Mouse (Mus musculus): ENCODE results near the gene Acan.

Gene Acan

DNA sequence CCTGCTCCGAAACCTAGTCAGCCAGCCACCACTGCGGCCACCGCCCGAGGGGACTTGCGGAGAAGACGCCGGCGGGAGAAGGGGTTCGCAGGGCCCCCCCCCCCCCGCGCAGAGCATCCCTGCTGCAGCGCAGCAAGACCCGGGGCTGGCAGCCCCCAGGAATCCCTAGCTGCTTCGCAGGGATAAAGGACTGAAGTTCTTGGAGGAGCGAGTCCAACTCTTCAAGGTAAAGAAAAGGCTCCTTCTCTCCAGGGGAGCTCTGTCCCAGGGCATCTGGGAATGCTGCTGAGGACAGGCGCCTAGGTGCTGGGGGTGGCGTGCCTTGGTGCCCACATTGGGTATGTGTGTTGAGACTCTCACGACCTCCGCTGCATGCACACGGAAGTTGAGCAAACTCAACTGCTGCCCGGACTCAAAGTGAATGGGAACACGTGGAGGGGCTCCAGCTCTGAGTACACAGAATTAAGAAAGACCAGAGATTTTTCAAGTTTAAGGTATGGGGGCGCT, at the start of gene Acan:
Gene Acan (plus strand): TSS at position 101 of the 507 bp plus-strand sequence.
- peak; percentile 4 for DNase-seq

DNA sequence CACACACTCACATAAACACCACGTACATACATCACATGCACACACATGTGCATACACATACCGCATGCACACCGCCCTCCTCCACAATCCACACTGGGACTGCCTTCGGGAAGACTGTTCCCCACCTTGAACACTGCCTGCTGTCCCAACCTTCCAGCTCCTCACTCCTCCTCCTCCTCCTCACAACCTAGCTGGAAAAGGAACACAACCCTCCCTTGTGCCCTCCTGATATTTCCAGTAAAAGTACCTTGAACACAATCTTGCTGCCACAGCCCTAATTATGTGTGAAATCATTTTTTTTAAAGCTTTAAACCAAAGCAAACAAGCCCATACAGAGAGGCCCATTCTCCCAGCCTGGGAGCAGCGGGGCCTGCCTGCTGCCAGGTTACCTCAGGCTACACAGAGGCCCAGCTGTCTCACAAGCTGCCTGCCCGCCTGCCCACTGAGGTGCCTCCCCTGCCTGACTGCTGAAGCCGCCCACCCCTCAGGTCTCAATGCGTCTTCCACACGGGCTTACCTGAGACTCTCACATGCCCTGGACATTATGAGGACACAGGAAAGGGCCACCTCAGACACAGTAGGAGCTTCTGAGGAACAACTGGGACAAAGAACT, 31.9 kb upstream of the Acan start:
- no peak for DNase-seq

DNA sequence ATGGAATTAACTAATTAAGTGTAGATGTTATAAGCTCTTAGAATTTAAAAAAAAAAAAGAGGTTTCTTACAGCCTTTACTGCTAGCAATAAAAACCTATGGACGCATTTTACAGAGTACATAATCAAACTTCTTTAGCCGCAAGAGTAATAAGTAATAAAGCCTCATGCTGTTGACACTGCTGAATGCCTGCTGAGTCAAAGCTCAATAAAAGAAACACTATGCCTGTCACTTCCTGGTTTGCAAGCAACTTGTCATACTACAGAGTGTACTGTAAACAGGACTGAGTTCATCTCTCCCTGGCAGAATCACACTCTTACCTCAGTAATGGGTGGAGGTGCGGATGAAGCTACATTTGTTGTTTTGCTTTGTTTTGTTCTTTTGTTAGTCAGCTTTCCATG, 24.1 kb upstream of the Acan start:
- no peak for DNase-seq

DNA sequence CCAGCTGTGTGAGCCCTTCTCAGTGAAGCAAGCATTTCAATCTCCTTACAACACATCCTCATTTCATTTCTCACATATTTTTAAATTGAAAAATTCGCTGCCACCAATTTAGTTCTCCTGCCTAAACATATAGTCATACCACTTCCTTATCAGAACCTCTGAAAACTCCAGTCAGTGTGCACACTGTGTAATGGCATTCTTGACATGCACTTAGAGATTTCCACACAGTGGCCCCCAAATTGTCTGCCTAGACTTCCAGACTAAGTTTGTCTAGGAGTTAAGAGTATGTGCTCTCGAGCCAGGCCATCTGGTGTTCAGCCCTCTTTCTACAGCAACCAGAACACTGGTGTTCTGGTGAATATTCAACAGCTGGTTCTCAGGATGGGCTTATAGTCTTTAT, 19.5 kb upstream of the Acan start:
- no peak for DNase-seq

DNA sequence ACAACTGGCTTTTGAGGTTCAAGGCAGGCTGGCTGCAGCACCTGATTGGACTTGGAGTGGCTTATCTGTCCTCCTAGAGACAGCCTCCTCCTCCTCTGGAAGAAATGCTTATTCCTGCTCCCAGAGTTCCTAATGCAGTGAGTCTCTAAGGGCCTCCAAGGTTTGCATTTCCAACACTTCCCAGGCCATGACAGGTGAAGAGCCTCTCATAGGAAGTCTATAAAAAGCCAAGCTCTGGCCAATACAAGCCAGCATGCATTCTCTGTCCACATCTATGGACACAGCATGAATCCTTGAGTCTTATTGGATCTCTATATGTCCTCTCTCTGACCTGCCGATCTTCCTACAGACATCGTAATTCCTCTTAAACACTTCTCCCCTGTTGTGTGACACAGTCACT, 18.8 kb upstream of the Acan start:
- no peak for DNase-seq

DNA sequence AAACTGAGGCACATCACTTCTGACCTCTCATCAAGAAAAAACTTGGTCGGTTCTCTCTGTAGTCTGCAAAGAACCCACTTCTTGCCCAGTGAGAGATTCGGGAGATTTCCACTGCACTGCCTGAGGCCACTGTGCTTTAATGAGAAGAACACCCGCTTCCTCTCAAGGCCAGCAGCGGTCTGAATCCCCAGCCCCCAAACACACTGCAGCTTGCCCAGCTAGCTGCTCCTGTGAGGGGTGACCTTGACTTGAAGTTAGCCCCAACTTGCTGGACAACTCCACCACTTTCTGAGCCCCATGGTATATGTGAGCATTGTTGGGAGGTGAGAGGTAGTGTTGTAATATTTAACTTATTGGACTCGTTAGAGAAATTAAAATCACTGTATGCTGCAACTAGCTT, 1.2 kb upstream of the Acan start:
- no peak for DNase-seq

DNA sequence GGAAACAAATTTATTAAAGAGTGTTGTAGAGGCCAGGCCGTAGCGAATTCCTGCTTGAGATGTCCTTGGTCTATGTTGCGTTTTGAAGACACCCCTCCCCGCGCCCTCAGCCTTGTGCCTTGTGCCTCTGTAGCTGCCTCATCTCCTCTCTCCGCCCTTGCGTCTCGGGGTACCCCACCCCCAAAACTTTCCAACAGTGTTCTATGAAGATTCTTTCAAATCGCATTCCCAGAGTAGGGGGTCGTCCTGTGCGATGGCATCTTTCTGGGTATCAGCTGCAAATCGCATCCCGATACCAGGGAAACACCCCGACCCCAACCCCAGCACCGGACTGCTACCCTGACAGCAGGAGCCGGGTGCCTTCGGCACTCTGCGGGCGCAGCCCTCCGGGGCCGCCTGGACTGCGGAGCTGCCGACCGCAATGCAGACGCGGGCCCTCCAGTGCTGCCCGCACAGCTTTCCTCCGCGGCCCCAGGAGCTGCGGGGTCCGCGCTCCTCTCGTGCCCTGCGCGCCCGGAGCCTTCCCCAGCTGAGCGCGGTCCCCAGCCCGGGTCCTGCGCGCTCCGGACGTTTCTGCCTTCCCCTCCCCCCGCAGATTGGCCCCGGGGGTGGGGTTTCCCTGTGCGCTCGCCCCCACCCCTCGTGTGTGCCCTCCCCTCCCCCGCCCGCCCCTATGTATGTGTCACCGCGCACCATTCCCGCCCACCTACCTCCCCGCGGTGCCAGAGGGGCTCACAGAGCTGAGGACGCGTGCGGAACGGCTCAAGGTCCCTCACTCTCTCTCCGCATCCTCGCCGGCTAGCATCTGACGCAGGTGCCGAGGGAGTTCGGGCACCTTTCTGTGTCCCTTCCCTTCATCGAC, 531 bp upstream of the Acan start:
- DNase-seq, result no peak

DNA sequence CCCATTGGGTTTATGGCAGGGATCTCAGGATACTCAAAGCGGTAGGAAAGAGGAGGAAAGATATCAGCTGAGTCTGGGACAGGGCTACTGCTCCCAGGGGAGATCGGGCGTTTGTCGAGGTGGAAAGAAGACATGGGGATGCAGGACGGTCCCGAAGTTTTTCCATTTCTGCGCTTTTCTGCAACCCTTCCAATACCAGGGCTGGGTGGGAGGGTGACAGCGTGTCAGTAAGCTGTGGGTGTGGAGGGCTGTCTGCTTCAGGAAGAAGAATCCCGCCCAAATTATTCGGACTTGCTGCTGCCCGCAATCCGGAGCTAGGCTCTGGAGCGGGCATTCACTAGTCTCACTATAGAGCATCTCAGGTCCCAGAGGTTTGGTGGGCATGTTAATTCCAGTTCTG, 828 bp downstream of the Acan start:
- no peak for DNase-seq

DNA sequence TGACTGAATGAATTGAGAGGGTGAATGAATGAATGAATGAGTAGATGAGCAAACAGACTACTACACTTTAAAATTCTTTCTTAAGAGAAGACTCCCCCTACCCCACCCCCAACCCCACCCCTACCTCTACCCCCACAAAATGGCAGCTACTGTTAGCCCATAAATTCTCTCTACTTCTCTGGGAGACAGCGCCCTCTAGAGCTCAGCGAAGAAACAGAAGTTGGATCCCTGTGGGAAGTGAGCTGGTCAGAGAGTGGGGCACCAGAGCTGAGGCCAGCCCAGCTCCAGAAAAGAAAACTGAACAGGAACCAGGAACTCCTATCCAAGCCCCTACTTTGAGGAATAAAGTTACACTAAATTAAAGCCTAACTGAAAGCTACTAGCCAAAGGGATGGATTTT, 5.3 kb downstream of the Acan start:
- peak; percentile 11 for DNase-seq

DNA sequence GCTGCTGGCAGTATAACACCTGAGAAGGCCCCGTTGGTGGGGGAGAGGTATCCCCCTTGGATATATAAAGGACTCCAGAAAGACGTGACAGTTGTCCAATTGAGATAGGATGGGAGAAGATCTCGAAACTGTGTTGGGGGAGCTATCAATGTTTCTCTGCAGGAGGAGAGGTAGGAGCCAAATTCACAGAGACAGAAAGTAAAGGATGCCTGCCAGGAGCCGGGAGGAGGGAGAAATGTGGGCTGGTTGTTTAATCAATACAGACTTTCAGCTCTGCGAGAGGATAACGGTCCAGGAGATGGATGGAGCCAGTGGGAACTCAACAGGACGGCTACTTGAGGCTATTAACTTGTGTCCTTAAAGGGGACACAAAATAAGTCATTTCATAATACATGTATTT, 14.2 kb downstream of the Acan start:
- DNase-seq, result no peak

DNA sequence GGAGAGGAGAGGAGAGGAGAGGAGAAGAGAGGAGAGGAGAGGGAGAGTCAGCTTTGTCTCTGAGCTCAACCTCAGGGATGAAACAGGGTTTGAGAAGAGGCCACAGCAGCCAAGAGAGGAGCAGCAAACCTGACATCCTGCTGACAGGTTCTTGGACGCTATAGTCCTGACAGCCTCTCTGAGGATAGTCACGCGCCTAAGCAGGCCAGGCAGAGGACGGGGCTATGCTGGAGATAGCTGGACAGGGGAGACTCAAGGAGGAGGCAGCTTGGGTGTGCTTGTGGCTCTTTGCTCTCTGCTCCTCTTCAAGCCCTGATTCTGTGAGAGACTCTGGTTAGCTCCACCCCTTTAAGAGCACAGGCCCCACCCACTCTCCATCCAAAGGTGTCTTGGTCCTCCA, 14.9 kb downstream of the Acan start:
- DNase-seq, result no peak

DNA sequence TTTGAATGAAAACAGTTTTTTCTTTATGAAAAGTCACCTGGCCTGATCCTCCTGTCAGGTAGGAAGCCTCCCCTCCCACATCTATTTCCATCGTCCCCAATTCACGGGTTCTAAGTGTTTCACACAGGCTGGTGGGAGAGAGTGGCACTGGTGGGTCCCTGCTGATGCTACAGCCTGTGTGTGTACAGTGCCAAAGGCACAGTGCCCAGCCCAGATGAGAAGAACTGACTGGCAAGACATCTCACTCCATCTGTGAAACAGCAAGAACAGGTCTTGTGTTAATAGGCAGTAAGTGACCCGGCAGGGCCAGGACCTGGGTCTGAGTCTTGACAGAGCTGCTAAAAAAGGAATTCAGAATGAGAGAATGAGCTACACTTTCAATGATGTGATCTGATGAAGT, 25.9 kb downstream of the Acan start:
- no peak for DNase-seq

DNA sequence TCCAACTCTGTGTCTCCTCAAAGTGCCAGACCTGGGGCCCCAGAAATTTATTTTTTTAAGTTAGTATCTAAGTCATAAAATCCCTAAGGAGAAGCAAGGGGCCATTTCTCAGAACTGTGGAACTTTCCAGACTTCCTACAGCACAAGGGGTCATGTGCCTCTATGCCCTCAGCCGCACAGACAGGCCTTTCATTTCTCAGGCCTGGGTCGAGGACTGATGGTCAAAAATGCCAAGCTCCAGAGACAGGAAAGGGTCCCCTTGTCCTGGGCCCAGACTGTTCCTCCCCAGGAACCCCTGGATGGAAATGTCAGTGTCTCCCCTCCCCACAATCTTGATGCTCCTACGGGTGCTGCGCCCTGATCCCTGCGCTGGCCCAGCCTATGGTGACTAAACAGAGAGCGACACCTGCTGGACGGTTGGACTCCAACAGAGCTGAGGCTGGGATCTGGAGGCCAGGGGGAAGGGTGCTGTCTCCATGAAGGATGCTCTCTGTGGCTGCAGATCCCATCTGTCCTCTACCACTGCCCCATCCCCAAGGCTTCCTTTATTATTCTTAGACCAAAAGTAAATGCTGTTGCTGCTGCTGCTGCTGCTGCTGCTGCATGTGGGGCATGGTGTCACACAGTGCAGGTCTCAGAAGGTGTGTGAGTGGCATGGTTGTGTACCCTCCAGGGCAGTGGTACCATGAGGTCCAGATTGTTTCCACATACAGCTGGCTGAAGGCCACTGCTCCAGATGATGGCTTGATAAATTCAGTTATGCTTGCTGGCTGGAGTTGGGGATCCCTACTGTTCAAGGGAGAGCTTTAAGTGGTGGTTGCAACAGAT, 27.5 kb downstream of the Acan start:
- DNase-seq, result peak; percentile 50

DNA sequence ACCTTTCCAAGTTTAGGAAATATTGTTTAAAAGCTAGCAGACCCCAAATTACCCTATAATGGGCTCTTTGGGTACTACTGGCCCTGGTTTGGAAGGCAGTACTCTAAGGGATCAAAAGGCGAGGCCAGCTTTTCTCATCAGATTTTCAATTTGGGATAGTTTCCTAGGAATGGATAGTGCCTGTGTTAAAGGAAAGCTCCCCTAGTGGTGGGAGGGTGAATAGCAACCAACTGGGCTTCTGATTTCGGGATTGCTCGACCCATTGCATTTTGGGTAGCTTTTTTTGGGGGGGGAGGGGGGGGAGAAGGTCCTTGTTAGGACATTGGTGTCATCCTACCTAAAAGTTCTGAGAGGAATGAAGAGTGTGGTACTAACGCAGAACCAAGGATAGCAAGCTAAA, 35.8 kb downstream of the Acan start:
- peak; percentile 16 for DNase-seq

DNA sequence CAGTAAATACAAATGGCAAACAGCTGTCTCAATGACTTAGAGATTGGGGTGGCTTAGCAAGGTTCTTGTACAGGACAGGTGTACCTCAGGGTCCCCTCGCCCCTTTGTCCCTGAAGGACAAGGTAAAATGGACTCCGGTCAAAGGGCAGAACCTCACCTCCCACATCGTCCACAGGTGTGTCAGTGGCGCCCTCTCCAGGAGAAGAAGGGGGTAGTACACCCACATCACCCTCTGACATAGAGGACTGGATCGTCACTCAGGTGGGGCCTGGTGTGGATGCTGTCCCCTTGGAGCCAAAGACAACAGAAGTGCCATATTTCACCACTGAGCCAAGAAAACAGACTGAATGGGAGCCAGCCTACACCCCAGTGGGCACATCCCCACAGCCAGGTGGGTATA, 43.2 kb downstream of the Acan start:
- DNase-seq, result no peak

DNA sequence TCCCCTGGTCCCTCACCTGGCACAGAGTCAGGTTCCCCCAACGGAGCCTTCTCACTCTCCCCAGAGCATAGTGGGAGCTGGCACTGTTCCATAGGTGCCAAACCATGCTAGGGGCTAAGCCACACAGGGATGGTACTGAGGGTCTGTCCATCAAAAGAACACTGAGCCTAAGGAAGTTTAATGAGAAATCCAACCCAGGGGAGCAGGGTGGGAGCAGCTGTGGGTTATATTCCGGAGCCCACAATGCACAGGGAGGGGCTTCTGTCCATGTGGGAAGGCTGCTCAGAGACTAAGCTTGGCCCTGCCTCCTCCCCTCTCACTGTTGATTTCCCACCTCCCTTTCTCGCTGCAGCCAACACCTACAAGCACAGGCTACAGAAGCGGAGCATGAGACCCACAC, 60.6 kb downstream of the Acan start:
- no peak for DNase-seq

DNA sequence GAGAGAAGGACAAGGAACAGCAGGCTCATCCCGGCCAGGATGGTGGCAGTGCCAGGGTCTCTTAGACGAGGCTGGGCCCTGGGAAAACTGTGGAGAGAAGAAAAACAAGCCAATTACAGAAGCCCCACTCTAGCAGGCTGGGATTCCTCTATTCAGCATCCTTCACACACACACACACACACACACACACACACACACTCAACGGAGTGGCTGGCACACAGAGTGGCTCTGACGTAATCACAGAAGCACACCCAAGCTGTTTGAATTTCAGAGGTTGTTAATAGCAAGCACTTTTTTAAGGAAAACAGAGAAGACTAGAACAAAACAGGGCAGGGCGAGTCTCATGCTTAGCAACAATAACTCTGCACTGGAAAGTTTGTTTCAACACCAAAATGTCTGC, 70.2 kb downstream of the Acan start:
- no peak for DNase-seq

DNA sequence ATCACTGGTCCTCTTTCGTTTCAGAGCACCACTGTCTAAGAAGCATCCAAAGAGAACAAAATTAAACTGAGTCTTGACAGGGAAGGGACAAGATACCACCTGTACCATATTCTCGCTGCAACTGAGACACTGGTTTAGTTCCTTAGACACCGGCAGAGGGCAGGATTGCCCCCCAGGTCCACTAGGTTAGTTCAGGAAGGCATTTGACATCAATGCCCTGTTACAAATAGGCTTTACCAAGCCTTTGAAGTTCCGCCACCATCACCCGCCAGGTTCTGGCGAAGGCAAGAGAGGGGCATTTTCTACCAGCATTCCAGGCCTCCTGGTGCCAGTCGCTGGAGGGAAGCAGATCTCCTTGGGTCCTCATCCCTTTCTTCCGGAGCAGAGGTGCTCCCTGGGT, 76.6 kb downstream of the Acan start:
- DNase-seq, result no peak

DNA sequence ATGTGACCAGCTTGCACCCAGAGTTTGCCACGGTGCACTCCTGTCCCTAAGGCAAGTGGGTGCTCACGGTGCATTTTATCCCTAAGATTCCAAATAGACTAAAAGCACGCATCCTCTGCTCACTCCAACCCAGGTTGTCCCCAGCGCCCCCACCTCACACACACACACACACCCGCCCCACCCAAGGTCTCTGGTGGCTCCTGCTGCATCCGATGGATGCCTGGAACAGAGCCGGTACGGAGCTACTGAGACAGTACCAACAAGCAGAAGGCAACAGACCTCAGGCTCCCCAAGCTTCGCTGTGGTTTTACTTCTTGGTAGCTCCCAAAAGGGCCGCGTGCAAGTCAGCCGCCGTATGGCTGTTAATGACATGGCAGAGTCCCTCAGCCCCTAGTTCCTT, 77.1 kb downstream of the Acan start:
- DNase-seq, result no peak

DNA sequence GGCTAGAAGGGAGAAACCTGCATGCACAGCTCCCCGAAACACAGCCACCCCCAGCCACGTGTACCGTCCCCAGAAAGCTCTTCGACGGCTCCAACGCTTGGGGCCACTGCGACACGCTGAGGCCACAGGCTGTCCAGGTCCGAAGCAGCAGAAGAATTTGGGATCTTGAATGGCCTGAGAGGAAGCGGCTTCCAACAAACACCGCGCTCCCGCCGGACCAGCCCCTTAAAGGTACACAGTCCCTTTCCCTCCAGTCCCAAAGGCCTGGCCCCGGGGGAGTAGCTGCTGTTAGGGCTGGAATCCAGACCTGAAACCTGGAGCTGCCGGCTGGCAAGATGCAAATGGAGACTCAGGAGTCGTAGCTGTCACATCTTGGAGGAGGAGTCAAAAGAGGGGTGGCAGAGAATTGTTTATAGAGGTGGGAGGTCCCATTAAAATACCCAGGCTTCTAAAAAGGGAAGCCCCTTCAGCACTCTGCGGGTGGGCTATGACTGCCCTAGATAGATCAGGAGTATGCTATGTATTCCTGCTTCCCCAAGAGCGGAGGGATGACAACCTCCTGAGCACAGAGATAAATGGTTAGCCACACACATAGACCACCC, 77.7 kb downstream of the Acan start, which contains the start of gene Hapln3:
Gene Hapln3 (minus strand): TSS at position 176 of the 602 bp plus-strand sequence.
- DNase-seq, result no peak

DNA sequence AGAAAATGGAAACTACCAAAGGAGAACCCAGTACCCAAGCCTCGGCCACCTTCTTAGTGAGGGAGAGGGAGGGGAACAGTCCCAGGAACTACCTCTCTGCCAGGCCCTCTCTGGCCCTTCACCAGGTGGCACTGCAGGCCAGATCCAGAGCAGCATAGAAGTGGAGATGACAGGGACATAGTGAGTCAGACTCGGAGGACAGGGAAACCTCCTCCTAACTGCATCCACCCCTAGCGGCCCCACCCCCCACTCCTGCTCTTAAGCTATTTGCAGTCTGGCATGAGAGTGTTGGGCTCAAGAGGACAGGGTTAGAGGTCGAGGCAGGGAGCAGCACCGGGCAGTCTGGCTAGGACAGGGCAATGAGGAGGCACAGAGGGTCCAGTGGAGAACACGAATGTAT, 80.1 kb downstream of the Acan start:
- no peak for DNase-seq

DNA sequence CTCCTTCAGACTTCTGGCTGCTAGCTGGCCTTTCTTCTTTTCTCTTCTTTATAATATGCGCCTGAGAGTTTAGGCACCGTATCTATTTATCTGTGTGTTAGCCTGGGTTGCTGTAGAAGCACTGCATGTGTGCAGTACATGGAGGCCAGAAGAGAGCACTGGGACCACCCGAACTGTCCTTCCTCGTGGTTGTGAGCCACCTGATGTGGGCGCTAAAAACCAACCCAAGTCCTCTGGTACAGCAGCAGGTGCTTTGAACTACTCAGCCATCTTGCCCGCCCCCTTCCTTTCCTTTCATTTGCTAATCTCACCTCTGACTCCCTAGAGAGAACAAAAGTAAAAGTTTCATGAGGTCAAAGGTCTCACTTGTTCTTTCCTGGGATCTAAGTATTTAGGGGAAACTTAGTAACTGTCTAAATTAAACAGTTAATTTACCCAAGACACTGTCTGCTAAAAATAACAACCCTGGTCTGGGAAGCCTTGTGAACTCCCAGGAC, 86.1 kb downstream of the Acan start:
- peak; percentile 8 for DNase-seq

Data from thymus, postnatal 25 days (tissue).